Comparison of ENCODE assay signal across 14 mouse cellular contexts in genomic region chr8:105850014-105850413, GRCm38 (mm10). TPM values are rescaled to one million over a fixed set of nuclear protein-coding genes. Genes with fewer than 3 reads are reported as not detected.
DNase-seq lines count a peak whose midpoint lies in the region; ATAC-seq and TF ChIP-seq lines count a peak whose summit lies in the region.
"Had no signal": no experiment of that assay in that cellular context is flagged by ENCODE, and none has a peak within 500 bp of the region (broad histone marks: within the 10 kb centered on the region; RNA-seq: fewer than 3 reads in every experiment).

No protein-coding gene starts in this region.

- H3K4me1 ChIP-seq in forebrain, embryonic 13.5 days: peaks cover 11% of the 10 kb centered on the region
- peaks cover 6% of the 10 kb centered on the region for H3K4me1 ChIP-seq in forebrain, embryonic 14.5 days (ENCODE audit: control insufficient read depth, insufficient read depth, low read length)
- H3K4me1 ChIP-seq in lung, embryonic 14.5 days (ENCODE audit: insufficient read depth): no peaks in the 10 kb centered on the region
- peaks cover 7% of the 10 kb centered on the region; the same call in 1 of the 2 replicates for H3K4me1 ChIP-seq in embryonic facial prominence, embryonic 14.5 days (ENCODE audit: control insufficient read depth, insufficient read depth, low read length)
- H3K4me1 ChIP-seq in liver, embryonic 16.5 days (ENCODE audit: control insufficient read depth, low read depth, low read length): peaks cover 15% of the 10 kb centered on the region

- H3K36me3 ChIP-seq in forebrain, embryonic 13.5 days (ENCODE audit: poor library complexity, severe bottlenecking): peaks cover 46% of the 10 kb centered on the region
- H3K36me3 ChIP-seq in forebrain, embryonic 14.5 days (ENCODE audit: control insufficient read depth, insufficient read depth, low read length): peaks cover 46% of the 10 kb centered on the region
- peaks cover 46% of the 10 kb centered on the region for H3K36me3 ChIP-seq in lung, embryonic 14.5 days (ENCODE audit: insufficient read depth)
- peaks cover 47% of the 10 kb centered on the region for H3K36me3 ChIP-seq in embryonic facial prominence, embryonic 14.5 days (ENCODE audit: control insufficient read depth, insufficient read depth, low read length)
- H3K36me3 ChIP-seq in liver, embryonic 16.5 days (ENCODE audit: control insufficient read depth, insufficient read depth): peaks cover 35% of the 10 kb centered on the region

- 88% methylated on average over 4 of the region's 4 CpGs for WGBS in forebrain, embryonic 13.5 days
- 84% methylated on average over 4 of the region's 4 CpGs for WGBS in forebrain, embryonic 14.5 days
- 77% methylated on average over 4 of the region's 4 CpGs for WGBS in lung, embryonic 14.5 days
- 83% methylated on average over 4 of the region's 4 CpGs for WGBS in embryonic facial prominence, embryonic 14.5 days
- 69% methylated on average over 4 of the region's 4 CpGs for WGBS in liver, embryonic 16.5 days (ENCODE audit: insufficient replicate concordance)

- TF ChIP-seq CTCF in lung, embryonic 14.5 days (IDR thresholded peaks at IDR 0.05; ENCODE audit: low read depth): no peak

- no peak overlapping the region for H3K27ac ChIP-seq in forebrain, embryonic 13.5 days
- no peak overlapping the region for H3K27ac ChIP-seq in forebrain, embryonic 14.5 days (ENCODE audit: low read depth, low read length)
- H3K27ac ChIP-seq in lung, embryonic 14.5 days (ENCODE audit: low read depth): no peak overlapping the region
- H3K27ac ChIP-seq in embryonic facial prominence, embryonic 14.5 days (replicated peaks; ENCODE audit: low read depth, low read length): no peak overlapping the region
- H3K27ac ChIP-seq in liver, embryonic 16.5 days (ENCODE audit: low read length): no peak overlapping the region

- no peak overlapping the region for H3K4me2 ChIP-seq in forebrain, embryonic 13.5 days
- H3K4me2 ChIP-seq in forebrain, embryonic 14.5 days (ENCODE audit: low read length): no peak overlapping the region
- peak overlapping the region; percentile 55; the same call in 1 of the 2 replicates for H3K4me2 ChIP-seq in lung, embryonic 14.5 days
- H3K4me2 ChIP-seq in embryonic facial prominence, embryonic 14.5 days (ENCODE audit: low read depth, low read length): peak overlapping the region; percentile 46; the same call in 1 of the 2 replicates
- peak overlapping the region; percentile 59; the same call in 1 of the 2 replicates for H3K4me2 ChIP-seq in liver, embryonic 16.5 days (ENCODE audit: low read depth, low read length)

- peak overlapping the region; percentile 1; the same call in 1 of the 2 replicates for H3K9ac ChIP-seq in forebrain, embryonic 13.5 days
- H3K9ac ChIP-seq in forebrain, embryonic 14.5 days (ENCODE audit: low read length): no peak overlapping the region
- H3K9ac ChIP-seq in lung, embryonic 14.5 days: no peak overlapping the region
- no peak overlapping the region for H3K9ac ChIP-seq in embryonic facial prominence, embryonic 14.5 days (ENCODE audit: low read depth, low read length)
- no peak overlapping the region for H3K9ac ChIP-seq in liver, embryonic 16.5 days (ENCODE audit: low read depth, low read length)

- no peak for DNase-seq in forebrain, embryonic 14.5 days (ENCODE audit: low spot score)
- no peak for DNase-seq in lung, embryonic 14.5 days
- no peak for DNase-seq in lung, postnatal 14 days
- no peak for DNase-seq in embryonic facial prominence, embryonic 14.5 days (ENCODE audit: low spot score)
- no peak for DNase-seq in cerebellum, adult 11-12 months
- DNase-seq: adrenal gland, postnatal 10 days; cerebellum, postnatal 10 days; heart, postnatal 14 days; kidney, postnatal 25 days; right cerebral cortex, postnatal 14 days had no signal

- H3K9me3 ChIP-seq in forebrain, embryonic 13.5 days (replicated peaks): no peaks in the 10 kb centered on the region
- no peaks in the 10 kb centered on the region for H3K9me3 ChIP-seq in forebrain, embryonic 14.5 days (replicated peaks; ENCODE audit: control insufficient read depth, low read length)
- no peaks in the 10 kb centered on the region for H3K9me3 ChIP-seq in lung, embryonic 14.5 days (ENCODE audit: low read depth, low read length)
- no peaks in the 10 kb centered on the region for H3K9me3 ChIP-seq in embryonic facial prominence, embryonic 14.5 days (ENCODE audit: control insufficient read depth, low read length)
- H3K9me3 ChIP-seq in liver, embryonic 16.5 days (replicated peaks; ENCODE audit: control insufficient read depth, low read length): no peaks in the 10 kb centered on the region

- no peak for ATAC-seq in forebrain, embryonic 13.5 days
- no peak for ATAC-seq in forebrain, embryonic 14.5 days
- no peak for ATAC-seq in lung, embryonic 14.5 days (ENCODE audit: insufficient read depth)
- ATAC-seq in embryonic facial prominence, embryonic 14.5 days (ENCODE audit: low read depth): no peak
- no peak for ATAC-seq in liver, embryonic 16.5 days (ENCODE audit: low read depth)
- ATAC-seq in frontal cortex, adult (ENCODE audit: low TSS enrichment): no peak
- ATAC-seq: intestine, embryonic 16.5 days had no signal

- H3K27me3 ChIP-seq in forebrain, embryonic 13.5 days: no peaks in the 10 kb centered on the region
- H3K27me3 ChIP-seq in forebrain, embryonic 14.5 days (replicated peaks; ENCODE audit: control insufficient read depth, insufficient read depth, low read length): no peaks in the 10 kb centered on the region
- H3K27me3 ChIP-seq in lung, embryonic 14.5 days (ENCODE audit: insufficient read depth, low read length): no peaks in the 10 kb centered on the region
- H3K27me3 ChIP-seq in embryonic facial prominence, embryonic 14.5 days (replicated peaks; ENCODE audit: control insufficient read depth, insufficient read depth, low read length): no peaks in the 10 kb centered on the region
- H3K27me3 ChIP-seq in liver, embryonic 16.5 days (ENCODE audit: control insufficient read depth, insufficient read depth, low read depth, low read length): no peaks in the 10 kb centered on the region

- no peak overlapping the region for H3K4me3 ChIP-seq in forebrain, embryonic 13.5 days
- no peak overlapping the region for H3K4me3 ChIP-seq in forebrain, embryonic 14.5 days (ENCODE audit: low read depth, low read length)
- no peak overlapping the region for H3K4me3 ChIP-seq in lung, embryonic 14.5 days (ENCODE audit: low read depth, low read length)
- no peak overlapping the region for H3K4me3 ChIP-seq in embryonic facial prominence, embryonic 14.5 days (ENCODE audit: low read depth, low read length)
- H3K4me3 ChIP-seq in liver, embryonic 16.5 days (ENCODE audit: low read depth, low read length): no peak overlapping the region; the same call in 1 of the 2 replicates

RNA-seq across cellular contexts. Expression of gene Cenpt, which starts 3.1 kb away (rescaled TPM):
- polyA plus RNA-seq in forebrain, embryonic 13.5 days (2015; fragmentation: Nextera tagmentation; extraction: Ambion mirVana): 68.8 and 71.4 TPM in 2 replicates
- 50.7 and 51.8 TPM in 2 replicates for polyA plus RNA-seq in forebrain, embryonic 14.5 days (2014; fragmentation: Nextera tagmentation; extraction: Ambion mirVana)
- polyA plus RNA-seq in lung, embryonic 14.5 days (2014; fragmentation: Nextera tagmentation; extraction: Ambion mirVana): 41.4 and 46.2 TPM in 2 replicates
- 35.0 and 35.8 TPM in 2 replicates for polyA plus RNA-seq in embryonic facial prominence, embryonic 14.5 days (2014; fragmentation: Nextera tagmentation; extraction: Ambion mirVana)
- polyA plus RNA-seq in liver, embryonic 16.5 days (2015; fragmentation: Nextera tagmentation; extraction: Ambion mirVana): 19.1 and 20.5 TPM in 2 replicates

RNA-seq across cellular contexts. Expression of gene Thap11, which starts 4.9 kb away (rescaled TPM):
- polyA plus RNA-seq in forebrain, embryonic 13.5 days (2015; fragmentation: Nextera tagmentation; extraction: Ambion mirVana): 65.9 and 68.3 TPM in 2 replicates
- 51.7 and 60.8 TPM in 2 replicates for polyA plus RNA-seq in forebrain, embryonic 14.5 days (2014; fragmentation: Nextera tagmentation; extraction: Ambion mirVana)
- polyA plus RNA-seq in lung, embryonic 14.5 days (2014; fragmentation: Nextera tagmentation; extraction: Ambion mirVana): 62.7 and 70.7 TPM in 2 replicates
- polyA plus RNA-seq in embryonic facial prominence, embryonic 14.5 days (2014; fragmentation: Nextera tagmentation; extraction: Ambion mirVana): 59.6 and 61.8 TPM in 2 replicates
- polyA plus RNA-seq in liver, embryonic 16.5 days (2015; fragmentation: Nextera tagmentation; extraction: Ambion mirVana): 25.4 and 26.4 TPM in 2 replicates

RNA-seq across cellular contexts. Expression of gene Nutf2, which starts 10.4 kb away (rescaled TPM):
- polyA plus RNA-seq in forebrain, embryonic 13.5 days (2015; fragmentation: Nextera tagmentation; extraction: Ambion mirVana): 254 and 295 TPM in 2 replicates
- polyA plus RNA-seq in forebrain, embryonic 14.5 days (2014; fragmentation: Nextera tagmentation; extraction: Ambion mirVana): 224 and 283 TPM in 2 replicates
- 317 and 347 TPM in 2 replicates for polyA plus RNA-seq in lung, embryonic 14.5 days (2014; fragmentation: Nextera tagmentation; extraction: Ambion mirVana)
- 223 and 258 TPM in 2 replicates for polyA plus RNA-seq in embryonic facial prominence, embryonic 14.5 days (2014; fragmentation: Nextera tagmentation; extraction: Ambion mirVana)
- 88.9 and 95.7 TPM in 2 replicates for polyA plus RNA-seq in liver, embryonic 16.5 days (2015; fragmentation: Nextera tagmentation; extraction: Ambion mirVana)

RNA-seq across cellular contexts. Expression of gene Tsnaxip1, which starts 22.5 kb away (rescaled TPM):
- polyA plus RNA-seq in forebrain, embryonic 13.5 days (2015; fragmentation: Nextera tagmentation; extraction: Ambion mirVana): 0.43 and 1.00 TPM in 2 replicates
- polyA plus RNA-seq in forebrain, embryonic 14.5 days (2014; fragmentation: Nextera tagmentation; extraction: Ambion mirVana): 0.83 TPM in 2 replicates
- 0.09 and 0.11 TPM in 2 replicates for polyA plus RNA-seq in lung, embryonic 14.5 days (2014; fragmentation: Nextera tagmentation; extraction: Ambion mirVana)
- polyA plus RNA-seq in embryonic facial prominence, embryonic 14.5 days (2014; fragmentation: Nextera tagmentation; extraction: Ambion mirVana): 0.52 and 3.4 TPM in 2 replicates
- 0.07 TPM in 2 replicates for polyA plus RNA-seq in liver, embryonic 16.5 days (2015; fragmentation: Nextera tagmentation; extraction: Ambion mirVana)
- polyA plus RNA-seq: intestine, embryonic 16.5 days had no signal

RNA-seq across cellular contexts. Expression of gene Ranbp10, which starts 22.9 kb away (rescaled TPM):
- 14.2 and 14.7 TPM in 2 replicates for polyA plus RNA-seq in forebrain, embryonic 13.5 days (2015; fragmentation: Nextera tagmentation; extraction: Ambion mirVana)
- 8.1 and 10.4 TPM in 2 replicates for polyA plus RNA-seq in forebrain, embryonic 14.5 days (2014; fragmentation: Nextera tagmentation; extraction: Ambion mirVana)
- 12.2 and 13.8 TPM in 2 replicates for polyA plus RNA-seq in lung, embryonic 14.5 days (2014; fragmentation: Nextera tagmentation; extraction: Ambion mirVana)
- polyA plus RNA-seq in embryonic facial prominence, embryonic 14.5 days (2014; fragmentation: Nextera tagmentation; extraction: Ambion mirVana): 10.8 and 11.2 TPM in 2 replicates
- 44.3 and 50.1 TPM in 2 replicates for polyA plus RNA-seq in liver, embryonic 16.5 days (2015; fragmentation: Nextera tagmentation; extraction: Ambion mirVana)

Comparison
In these comparisons a context has a peak if more than half of its experiments do, and no peak if none do; other contexts are left out.
1. H3K4me2 ChIP-seq: peak in lung, embryonic 14.5 days (single experiment), embryonic facial prominence, embryonic 14.5 days (single experiment) and liver, embryonic 16.5 days (single experiment); none in forebrain, embryonic 13.5 days (single experiment) and forebrain, embryonic 14.5 days (single experiment).